Mouse (Mus musculus): ENCODE data around the gene Dbh. TPM values are rescaled to one million over a fixed set of nuclear protein-coding genes. Genes with fewer than 3 reads are reported as not detected.
A peak's percentile ranks its signal among the peaks of the same experiment; 100 is the strongest.

Dbh gene
- polyA plus RNA-seq, 1 experiment from 2014 or later, result 0.52 TPM

DNA sequence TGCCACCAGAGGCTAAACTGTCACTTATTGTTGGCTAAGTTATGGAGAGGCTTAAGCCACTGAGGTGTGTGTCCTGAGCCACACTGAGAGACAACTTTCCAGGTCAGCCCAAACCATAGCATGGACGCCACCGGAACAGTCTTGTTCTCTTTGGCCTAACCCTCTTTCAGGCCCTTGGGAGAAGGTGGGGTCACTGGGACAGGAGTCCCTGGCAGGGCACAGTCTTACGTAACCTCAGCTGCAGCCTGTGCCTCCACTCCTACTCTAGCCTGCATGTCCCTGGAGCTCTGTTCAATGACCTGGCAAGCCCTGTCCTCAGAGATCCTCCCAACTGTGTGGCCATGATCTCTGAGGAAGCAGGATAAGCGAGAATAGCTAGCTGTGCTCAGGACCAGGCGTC is 42.1 kb downstream of the Dbh start:
- H3K4me2 ChIP-seq (replicated peaks), result no peak overlapping the region
- H3K9ac ChIP-seq, result no peak overlapping the region
- H3K4me3 ChIP-seq, result no peak overlapping the region
- 0 out of 2 replicates have a peak, but pooled peaks cover 7% of the 10 kb centered on the region for H3K4me1 ChIP-seq
- H3K27me3 ChIP-seq, result no peaks in the 10 kb centered on the region
- no peak overlapping the region for H3K27ac ChIP-seq
- 0 out of 2 replicates have a peak, but pooled peaks cover 3% of the 10 kb centered on the region for H3K36me3 ChIP-seq
- WGBS, result 92% methylated on average over 5 of the region's 5 CpGs
- no peak for ATAC-seq (ENCODE audit: insufficient number of reproducible peaks, insufficient read depth, low FRiP score, low TSS enrichment)
- H3K9me3 ChIP-seq, result no peaks in the 10 kb centered on the region

DNA sequence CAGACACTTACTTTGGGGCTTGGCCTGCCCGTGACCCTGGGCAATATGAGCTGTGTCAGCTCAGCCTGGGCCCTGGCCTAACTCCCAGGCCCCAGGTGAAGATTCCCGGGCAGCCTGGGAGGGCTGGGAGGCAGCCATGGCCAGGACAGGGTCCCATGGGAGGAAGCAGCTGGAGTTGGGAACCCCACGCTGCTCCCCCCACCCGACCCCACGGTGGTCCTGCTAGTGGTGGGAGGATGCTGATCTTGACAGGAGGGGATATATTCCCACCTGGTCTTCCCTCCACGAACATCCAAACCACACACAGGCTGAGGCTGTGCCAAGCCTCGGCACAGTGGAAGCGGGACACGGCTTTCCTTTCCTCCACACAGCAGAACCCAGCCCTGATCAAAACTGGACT is 44.3 kb downstream of the Dbh start:
- 0 out of 2 replicates have a peak, but pooled peaks cover 7% of the 10 kb centered on the region for H3K4me1 ChIP-seq
- no peak overlapping the region for H3K9ac ChIP-seq
- 65% methylated on average over 9 of the region's 9 CpGs for WGBS
- H3K36me3 ChIP-seq, result 0 out of 2 replicates have a peak, but pooled peaks cover 3% of the 10 kb centered on the region
- H3K9me3 ChIP-seq, result no peaks in the 10 kb centered on the region
- no peak overlapping the region for H3K4me3 ChIP-seq
- no peak for ATAC-seq (ENCODE audit: insufficient number of reproducible peaks, insufficient read depth, low FRiP score, low TSS enrichment)
- no peak overlapping the region for H3K27ac ChIP-seq
- no peaks in the 10 kb centered on the region for H3K27me3 ChIP-seq
- H3K4me2 ChIP-seq (replicated peaks), result no peak overlapping the region

DNA sequence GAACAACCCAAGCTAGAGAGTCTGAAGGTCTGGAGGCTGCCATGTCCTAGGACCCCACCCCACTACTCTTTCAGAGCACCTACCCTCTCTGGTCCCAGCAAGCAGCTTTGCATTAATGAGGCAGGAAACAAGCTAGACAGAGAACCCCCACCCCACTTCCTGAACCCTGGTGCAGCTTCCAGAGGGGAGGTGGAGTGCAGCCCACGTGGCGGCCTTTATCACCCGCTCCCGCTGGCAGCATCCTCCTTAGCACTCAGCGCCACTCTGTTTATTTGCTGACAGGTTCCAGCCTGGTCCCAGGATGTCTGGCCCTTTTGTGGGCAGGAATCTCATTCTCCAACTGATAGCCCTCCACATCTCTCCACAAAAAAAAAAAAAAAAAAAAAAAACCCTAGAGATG is 44.8 kb downstream of the Dbh start:
- H3K27ac ChIP-seq, result no peak overlapping the region
- no peak; the same call in 1 of the 2 replicates for ATAC-seq (ENCODE audit: insufficient number of reproducible peaks, insufficient read depth, low FRiP score, low TSS enrichment)
- 0 out of 2 replicates have a peak, but pooled peaks cover 7% of the 10 kb centered on the region for H3K4me1 ChIP-seq

DNA sequence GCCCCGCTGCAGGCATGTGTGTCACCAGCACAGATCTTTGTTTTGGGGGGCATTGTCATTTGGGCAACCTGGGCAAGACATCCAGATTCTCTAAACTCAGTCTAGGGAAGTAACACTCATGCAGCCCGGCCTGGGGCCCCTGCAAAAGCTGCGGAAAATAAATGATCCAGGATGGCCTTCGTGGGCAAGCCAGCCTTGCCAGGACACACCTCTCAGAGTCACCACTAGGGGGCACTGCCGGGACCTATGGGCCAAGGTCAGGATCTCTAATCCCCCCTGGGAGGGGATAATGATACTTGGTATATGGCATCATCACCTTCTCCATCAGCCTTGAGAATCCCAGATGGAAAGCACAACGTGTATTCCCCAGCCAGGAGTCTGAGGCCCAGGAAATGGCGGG is 45.2 kb downstream of the Dbh start:
- no peak overlapping the region for H3K9ac ChIP-seq
- no peak for ATAC-seq (ENCODE audit: insufficient number of reproducible peaks, insufficient read depth, low FRiP score, low TSS enrichment)
- H3K4me2 ChIP-seq (replicated peaks), result no peak overlapping the region
- WGBS, result 49% methylated on average over 7 of the region's 7 CpGs
- H3K4me1 ChIP-seq, result 0 out of 2 replicates have a peak, but pooled peaks cover 7% of the 10 kb centered on the region
- H3K27me3 ChIP-seq, result no peaks in the 10 kb centered on the region
- H3K36me3 ChIP-seq, result 0 out of 2 replicates have a peak, but pooled peaks cover 3% of the 10 kb centered on the region
- H3K4me3 ChIP-seq, result no peak overlapping the region
- H3K27ac ChIP-seq, result no peak overlapping the region
- no peaks in the 10 kb centered on the region for H3K9me3 ChIP-seq

More for the DNA sequence above, 44.8 kb downstream of the Dbh start:
- Histone ChIP-seq H3K4me2 (replicated peaks) (no peak overlapping the region), H3K36me3 (0 out of 2 replicates have a peak, but pooled peaks cover 3% of the 10 kb centered on the region), H3K27me3 (no peaks in the 10 kb centered on the region), H3K9me3 (no peaks in the 10 kb centered on the region), H3K9ac (no peak overlapping the region), H3K4me3 (no peak overlapping the region)
- WGBS, result 49% methylated on average over 5 of the region's 5 CpGs

DNA sequence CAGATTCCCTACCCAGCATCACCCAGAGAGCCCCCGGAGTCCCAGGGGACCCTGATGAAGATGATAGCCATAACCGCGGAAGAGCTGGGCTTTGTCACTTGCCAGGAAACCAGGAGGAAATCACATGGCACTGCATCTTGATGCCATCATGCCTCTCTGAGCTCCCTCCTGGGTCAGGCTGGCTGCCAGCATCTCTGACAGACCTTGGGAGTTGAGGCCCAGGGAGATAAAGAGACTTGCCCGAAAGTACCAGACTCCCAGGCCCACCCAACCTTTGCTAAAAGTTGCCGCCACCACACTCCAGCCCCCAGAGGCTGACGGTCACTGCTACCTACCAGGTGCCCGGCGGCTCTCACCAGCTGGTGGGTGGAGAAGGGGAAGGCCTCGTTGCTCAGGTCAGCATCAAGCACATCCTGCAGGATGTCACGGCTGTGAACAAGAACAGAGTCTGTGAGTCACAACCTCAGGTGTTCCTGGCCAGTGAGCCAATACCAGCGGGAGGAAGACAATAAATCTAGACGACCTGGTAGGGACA is 45.7 kb downstream of the Dbh start:
- Histone ChIP-seq H3K27me3 (no peaks in the 10 kb centered on the region), H3K4me1 (0 out of 2 replicates have a peak, but pooled peaks cover 7% of the 10 kb centered on the region), H3K27ac (no peak overlapping the region), H3K9me3 (no peaks in the 10 kb centered on the region), H3K4me2 (replicated peaks) (no peak overlapping the region), H3K9ac (no peak overlapping the region), H3K4me3 (no peak overlapping the region), H3K36me3 (0 out of 2 replicates have a peak, but pooled peaks cover 3% of the 10 kb centered on the region)
- no peak for ATAC-seq (ENCODE audit: insufficient number of reproducible peaks, insufficient read depth, low FRiP score, low TSS enrichment)
- WGBS, result 86% methylated on average over 12 of the region's 12 CpGs

DNA sequence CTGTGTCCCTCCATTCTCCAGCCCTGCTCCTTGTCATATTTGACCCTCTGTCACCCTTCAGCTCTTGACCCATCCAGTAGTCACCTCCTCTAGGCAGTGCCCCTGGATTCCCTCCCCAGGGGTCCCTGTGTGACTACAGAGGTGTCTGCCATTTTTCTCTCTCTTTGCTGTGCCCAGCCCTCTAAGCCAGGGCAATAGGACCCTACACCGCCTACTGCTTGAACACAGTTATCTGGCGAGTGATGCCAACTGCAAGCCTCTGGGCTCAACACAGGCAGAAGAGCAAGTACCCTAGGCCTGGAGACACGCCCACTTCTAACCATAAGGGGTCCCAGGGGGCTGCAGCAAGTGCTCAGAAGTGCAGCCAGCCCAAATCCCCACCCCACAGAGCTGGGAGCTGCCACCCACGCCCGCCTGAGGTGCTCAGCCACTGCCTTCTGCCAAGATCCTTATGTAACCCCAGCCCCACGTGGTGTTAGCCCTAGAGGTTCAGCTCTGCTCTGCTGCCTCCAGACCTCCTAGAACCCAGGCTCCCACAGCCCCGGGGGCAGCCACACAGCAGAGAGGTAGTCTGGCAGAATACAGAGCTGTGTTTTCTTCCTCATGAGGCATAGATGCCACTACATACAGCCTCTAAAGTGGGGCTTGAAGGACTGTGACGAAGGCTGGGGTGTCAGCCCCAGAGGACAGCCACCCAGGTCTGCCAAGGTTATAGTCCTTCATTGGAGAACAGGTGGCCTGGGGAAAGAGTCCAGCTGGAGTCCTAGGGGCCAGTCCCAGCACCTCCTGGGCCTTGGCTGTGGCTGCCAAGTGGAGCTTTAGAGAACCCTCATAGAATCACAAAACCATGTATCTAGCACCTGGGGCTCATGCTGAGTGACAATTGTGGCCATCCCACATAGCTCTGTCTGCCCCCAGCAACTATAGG is 47.2 kb downstream of the Dbh start:
- Histone ChIP-seq H3K27me3 (no peaks in the 10 kb centered on the region), H3K27ac (no peak overlapping the region), H3K4me3 (no peak overlapping the region), H3K9ac (no peak overlapping the region), H3K4me1 (0 out of 2 replicates have a peak, but pooled peaks cover 7% of the 10 kb centered on the region), H3K36me3 (0 out of 2 replicates have a peak, but pooled peaks cover 3% of the 10 kb centered on the region), H3K4me2 (replicated peaks) (no peak overlapping the region), H3K9me3 (no peaks in the 10 kb centered on the region)
- WGBS, result 72% methylated on average over 8 of the region's 8 CpGs
- no peak for ATAC-seq (ENCODE audit: insufficient number of reproducible peaks, insufficient read depth, low FRiP score, low TSS enrichment)

DNA sequence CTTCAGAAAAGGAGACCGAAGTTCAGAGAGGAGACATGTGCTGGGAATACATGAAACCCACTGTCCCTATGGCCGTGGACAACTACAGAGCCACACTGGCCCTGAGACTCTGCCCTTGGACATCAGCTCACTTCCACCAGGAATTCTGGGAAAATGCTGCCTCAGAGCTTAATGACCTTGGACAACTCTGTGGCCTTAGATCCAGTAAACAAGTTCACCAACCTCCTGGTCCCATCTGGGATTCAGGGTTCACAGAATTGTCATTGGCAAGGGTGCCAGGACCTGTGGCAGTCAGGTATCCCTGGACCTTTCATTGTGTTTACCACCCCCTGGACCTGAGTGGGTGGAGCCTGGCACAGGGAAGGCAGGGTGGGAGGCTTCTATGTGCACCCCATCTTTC is 50.5 kb downstream of the Dbh start:
- Histone ChIP-seq H3K27ac (no peak overlapping the region), H3K4me3 (no peak overlapping the region), H3K4me2 (replicated peaks) (no peak overlapping the region), H3K9me3 (no peaks in the 10 kb centered on the region), H3K4me1 (no peaks in the 10 kb centered on the region), H3K9ac (no peak overlapping the region), H3K27me3 (no peaks in the 10 kb centered on the region), H3K36me3 (0 out of 2 replicates have a peak, but pooled peaks cover 3% of the 10 kb centered on the region)
- no peak for ATAC-seq (ENCODE audit: insufficient number of reproducible peaks, insufficient read depth, low FRiP score, low TSS enrichment)
- WGBS, result 84% methylated on average over 2 of the region's 2 CpGs

DNA sequence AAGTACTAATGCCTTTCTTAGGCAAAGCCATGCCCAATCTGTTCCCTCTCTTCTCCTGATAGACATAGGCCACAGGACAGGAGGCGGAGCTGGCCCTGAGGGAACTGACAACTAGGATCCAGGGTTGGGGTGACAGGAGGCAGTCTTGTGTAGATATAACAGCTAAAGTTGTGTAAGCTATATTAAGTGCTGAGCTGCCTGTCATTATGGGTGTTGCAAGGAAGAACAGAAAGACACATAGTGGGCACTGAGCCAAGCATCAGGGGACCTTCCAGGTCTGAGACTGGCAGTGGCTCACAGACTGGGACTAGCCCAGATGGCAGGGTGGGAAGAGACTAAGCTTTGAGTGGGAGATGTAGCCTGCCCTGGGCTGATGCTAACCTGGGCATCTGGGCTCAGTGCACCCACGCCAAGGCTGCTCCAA is 53.1 kb downstream of the Dbh start:
- Histone ChIP-seq H3K4me1 (no peaks in the 10 kb centered on the region), H3K27me3 (no peaks in the 10 kb centered on the region), H3K9ac (no peak overlapping the region), H3K36me3 (no peaks in the 10 kb centered on the region), H3K4me2 (replicated peaks) (no peak overlapping the region), H3K4me3 (no peak overlapping the region), H3K9me3 (no peaks in the 10 kb centered on the region), H3K27ac (no peak overlapping the region)
- no peak for ATAC-seq (ENCODE audit: insufficient number of reproducible peaks, insufficient read depth, low FRiP score, low TSS enrichment)
- WGBS, result 78% methylated on average over 2 of the region's 2 CpGs

DNA sequence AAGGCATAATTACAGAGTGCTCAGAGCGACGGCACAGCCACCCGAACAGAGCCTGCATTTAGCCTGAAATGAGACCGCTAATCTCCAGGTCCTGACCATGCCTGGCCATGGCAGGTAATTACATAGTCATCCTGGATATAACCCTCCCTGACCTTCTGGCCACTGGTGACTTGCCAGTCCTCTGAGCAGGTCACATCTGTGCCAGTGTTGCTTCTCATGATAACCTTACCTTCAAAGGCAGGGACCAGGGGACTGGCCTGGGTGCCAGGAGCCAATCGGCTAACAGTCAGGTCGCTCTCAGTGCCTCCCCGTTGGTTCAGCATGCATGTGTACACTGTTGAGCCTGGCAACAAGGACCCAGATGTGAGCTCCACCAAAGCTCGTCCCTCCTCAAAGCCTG is 53.5 kb downstream of the Dbh start:
- ATAC-seq (ENCODE audit: insufficient number of reproducible peaks, insufficient read depth, low FRiP score, low TSS enrichment), result no peak
- H3K4me3 ChIP-seq, result no peak overlapping the region

DNA sequence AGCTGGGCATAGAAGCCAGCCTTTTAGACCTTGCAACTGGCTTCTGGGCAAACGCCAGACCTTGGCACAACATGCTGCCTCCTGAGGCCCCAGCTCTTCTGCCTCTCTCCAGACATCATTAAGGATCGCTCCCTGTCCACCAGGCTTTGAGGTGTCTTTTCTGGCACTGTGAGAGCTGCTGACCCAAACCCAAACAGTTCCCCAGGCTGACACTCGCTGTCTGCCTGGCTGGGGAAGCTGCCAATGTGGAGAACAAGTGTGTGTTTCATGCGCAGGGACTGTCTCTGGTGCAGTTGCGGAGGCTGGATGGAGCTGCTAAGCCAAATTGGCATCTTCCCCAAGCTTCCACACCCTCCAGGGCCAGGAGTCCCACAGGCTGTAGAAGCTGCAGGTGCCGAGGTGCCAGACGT is 58.0 kb downstream of the Dbh start:
- Histone ChIP-seq H3K9ac (no peak overlapping the region; the same call in 1 of the 2 replicates), H3K27me3 (no peaks in the 10 kb centered on the region), H3K4me1 (no peaks in the 10 kb centered on the region; the same call in 1 of the 2 replicates), H3K4me3 (no peak overlapping the region), H3K9me3 (no peaks in the 10 kb centered on the region), H3K36me3 (no peaks in the 10 kb centered on the region), H3K4me2 (replicated peaks) (no peak overlapping the region), H3K27ac (no peak overlapping the region)
- no peak for ATAC-seq (ENCODE audit: insufficient number of reproducible peaks, insufficient read depth, low FRiP score, low TSS enrichment)
- 84% methylated on average over 7 of the region's 7 CpGs for WGBS

More for the DNA sequence above, 53.5 kb downstream of the Dbh start:
- no peaks in the 10 kb centered on the region for H3K4me1 ChIP-seq
- 78% methylated on average over 8 of the region's 8 CpGs for WGBS
- H3K27ac ChIP-seq, result no peak overlapping the region
- H3K4me2 ChIP-seq (replicated peaks), result no peak overlapping the region
- H3K9me3 ChIP-seq, result no peaks in the 10 kb centered on the region
- no peaks in the 10 kb centered on the region for H3K36me3 ChIP-seq
- no peak overlapping the region for H3K9ac ChIP-seq
- no peaks in the 10 kb centered on the region for H3K27me3 ChIP-seq

DNA sequence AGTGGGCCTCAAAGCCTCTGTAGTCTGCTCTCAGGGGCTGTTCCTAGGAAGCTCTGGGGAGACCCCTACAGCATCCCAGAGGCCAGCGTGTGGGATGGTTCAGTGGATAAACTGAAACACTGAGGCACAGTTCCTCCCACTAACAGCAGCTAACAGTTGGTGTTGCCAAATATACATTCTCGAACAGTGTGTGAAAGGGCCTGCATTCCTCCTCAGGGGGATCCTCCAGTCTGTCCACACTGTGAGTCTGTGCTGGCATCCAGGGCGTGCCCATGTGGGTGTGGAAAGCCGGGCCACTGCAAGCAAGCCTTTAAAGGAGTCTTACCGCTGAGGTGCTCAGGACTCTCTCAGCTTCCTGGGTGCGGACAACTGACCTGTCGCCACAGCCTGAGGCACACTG is 61.5 kb downstream of the Dbh start:
- Histone ChIP-seq H3K27me3 (no peaks in the 10 kb centered on the region), H3K4me1 (no peaks in the 10 kb centered on the region; the same call in 1 of the 2 replicates), H3K4me2 (replicated peaks) (no peak overlapping the region), H3K4me3 (no peak overlapping the region), H3K36me3 (no peaks in the 10 kb centered on the region), H3K9me3 (no peaks in the 10 kb centered on the region), H3K27ac (no peak overlapping the region), H3K9ac (no peak overlapping the region)
- 0 out of 2 replicates have a peak, but pooled peaks have one; percentile 63 for ATAC-seq (ENCODE audit: insufficient number of reproducible peaks, insufficient read depth, low FRiP score, low TSS enrichment)
- 64% methylated on average over 7 of the region's 7 CpGs for WGBS
